Mouse (Mus musculus) testis, adult 2 months (tissue): ENCODE results near the gene Rgs6.

Experiments used
- CTCF ChIP-seq: fragments of 200-500 bp; IDR thresholded peaks from 2 replicates; pipeline ENCODE4 v1.5.1; 2012; ENCODE audit warnings: low read depth, mild to moderate bottlenecking, inconsistent platforms, low read length, moderate library complexity; ENCODE audit not compliant: control insufficient read depth, insufficient read depth, insufficient replicate concordance
- POLR2A ChIP-seq: fragments of 200-500 bp; IDR thresholded peaks from 2 replicates; pipeline ENCODE4 v1.6.1; 2012; ENCODE audit warnings: low read depth, mild to moderate bottlenecking, inconsistent platforms, low read length, moderate library complexity; ENCODE audit not compliant: control insufficient read depth

DNA sequence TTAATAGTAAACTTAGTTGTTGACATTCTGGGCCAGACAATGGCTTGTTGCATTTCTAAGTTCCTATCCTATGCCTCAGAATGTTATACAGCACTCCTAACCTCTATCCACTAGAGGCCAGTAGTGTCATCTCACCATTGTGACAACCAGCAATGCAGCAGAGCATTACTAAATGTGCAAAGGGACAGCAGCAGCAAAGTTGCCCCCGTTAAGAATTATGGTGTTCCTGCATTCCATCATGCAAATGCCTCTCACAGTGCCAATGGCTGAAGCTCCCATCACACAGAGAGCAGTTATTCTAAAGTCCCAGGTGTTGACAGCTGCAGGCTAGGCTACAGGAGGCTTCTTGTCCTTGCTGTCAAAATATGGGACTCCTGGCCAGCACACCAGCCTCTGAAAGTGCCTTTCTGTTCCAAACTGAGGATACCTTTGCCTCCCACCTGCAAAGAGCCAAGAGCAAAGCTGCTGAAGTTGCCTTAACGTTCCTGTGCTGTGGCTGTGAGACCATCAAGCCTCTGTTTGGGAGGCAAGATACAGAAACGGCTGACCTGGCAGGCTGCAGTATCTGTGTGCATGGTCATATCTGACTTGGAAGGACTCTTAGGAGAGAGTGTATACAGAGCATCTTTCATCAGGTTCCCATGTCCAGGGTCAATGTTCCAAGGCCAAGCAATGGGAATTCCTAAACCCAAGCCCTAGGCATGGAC, 484.2 kb downstream of the Rgs6 start:
- TF ChIP-seq CTCF (no peak), POLR2A (no peak)
